Mouse (Mus musculus) A20 (cell line): Measurements from ENCODE around the gene Serpinb6b.
"Not testable (repeated sequence)": the region's sequence is repeated elsewhere in the genome, so short reads cannot be mapped to it uniquely, and the experiment has no call there.

ENCODE experiments used
- DNase-seq: peaks from one replicate; pipeline ENCODE4 v3.0.0-alpha.2; 2011; ENCODE audit warnings: low read depth, low spot score

Serpinb6b gene

DNA sequence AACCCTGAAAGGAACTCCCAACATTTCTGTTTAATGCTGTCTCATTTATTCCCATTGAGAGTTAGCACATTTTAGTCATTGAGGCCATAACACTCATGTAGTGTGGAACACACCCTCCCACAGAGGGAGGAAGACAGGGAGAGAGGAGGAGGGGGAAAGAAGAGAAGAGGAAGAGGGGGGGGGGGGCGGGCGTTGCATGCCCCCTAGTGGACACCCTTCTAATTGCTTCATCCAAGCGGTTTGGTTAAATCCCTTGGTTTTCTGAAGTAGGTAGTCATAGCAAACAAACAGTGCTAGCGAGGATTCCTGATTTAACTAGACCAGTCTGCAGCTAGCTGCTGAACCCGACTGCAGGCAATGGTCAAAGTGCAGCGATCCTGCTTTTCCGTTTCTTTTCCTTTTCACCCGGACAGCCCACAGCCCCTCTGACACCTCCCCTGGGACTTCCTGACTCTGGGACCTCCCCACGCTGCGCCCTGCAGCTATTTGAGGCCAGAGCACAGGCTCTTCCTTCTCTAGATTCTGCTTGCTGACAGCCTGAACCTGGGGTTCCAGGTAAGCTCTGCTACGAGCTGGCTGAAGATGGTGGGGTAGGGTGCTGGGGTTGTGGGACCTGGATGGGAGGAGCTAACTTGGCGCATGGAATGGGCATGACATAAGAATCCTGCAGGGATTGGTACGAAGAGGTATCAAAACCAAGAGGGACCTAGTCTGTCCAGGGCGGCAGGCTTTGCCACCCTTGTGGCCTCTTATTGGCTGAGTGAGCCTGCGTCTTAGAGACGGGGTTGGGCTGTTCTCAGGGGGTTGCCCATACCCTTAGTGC, at the start of gene Serpinb6b:
Gene Serpinb6b (plus strand): TSS at position 221 of the 823 bp plus-strand sequence.
- DNase-seq = peak; percentile 49

DNA sequence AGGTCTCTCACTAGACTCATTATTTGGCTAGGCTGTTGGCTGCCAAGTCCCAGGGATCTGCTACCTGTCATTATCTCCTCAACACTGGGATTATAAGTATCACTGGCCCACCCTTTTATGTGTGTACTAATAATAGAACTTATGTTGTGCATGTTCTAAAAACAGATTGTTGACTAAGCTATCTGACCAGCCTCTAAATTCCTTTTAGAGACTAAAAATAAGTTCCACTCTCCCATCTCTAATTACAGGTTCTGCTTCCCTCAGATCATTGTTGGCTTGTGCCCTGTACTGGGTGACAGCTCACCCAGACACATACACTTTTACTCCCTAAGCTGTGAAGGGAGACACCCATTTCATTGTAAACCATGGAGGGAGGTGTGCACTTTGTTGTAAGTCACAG, 42.4 kb upstream of the Serpinb6b start:
- no peak for DNase-seq

DNA sequence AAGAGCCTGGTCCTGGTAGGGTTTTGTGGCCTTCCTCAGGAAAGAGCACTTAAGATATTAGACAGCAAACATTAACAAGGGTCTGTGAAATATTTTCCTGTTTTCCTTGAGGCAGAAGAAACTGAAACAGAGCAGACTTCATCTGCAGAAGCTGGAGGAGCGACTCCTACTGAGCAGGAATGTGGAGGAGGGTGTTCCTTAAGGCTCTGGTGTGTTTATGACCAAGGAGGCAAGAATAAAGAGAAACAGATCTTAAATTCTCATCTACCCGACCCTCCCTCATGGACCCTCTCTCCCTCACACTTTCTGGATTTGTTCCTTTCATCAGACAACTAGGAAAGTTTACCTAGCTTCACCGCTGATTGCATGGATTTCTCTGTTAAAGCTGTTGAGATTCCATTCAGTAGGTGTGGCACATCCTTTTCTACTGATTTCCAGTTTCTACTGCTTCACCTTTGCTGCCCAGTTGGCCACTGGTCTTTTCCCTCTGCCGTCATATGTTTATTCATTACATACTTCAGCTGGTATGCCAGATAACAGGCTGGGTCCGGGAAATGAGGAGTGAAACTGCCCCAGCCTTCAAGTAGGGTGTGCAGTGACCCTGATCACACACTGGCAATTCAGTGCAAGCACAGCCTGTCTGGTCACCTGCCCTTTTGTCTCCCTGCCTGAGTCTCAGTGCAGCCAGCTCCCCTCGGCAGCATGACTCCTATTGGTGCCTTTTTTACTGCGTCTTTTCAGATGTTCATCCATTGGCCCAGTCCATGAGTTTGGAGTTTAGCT, 40.2 kb upstream of the Serpinb6b start:
- no peak for DNase-seq

- DNase-seq = no peak
Measured at GRCm38 (mm10) chr13:32926661-32927060, 38.3 kb upstream of the Serpinb6b start.

GRCm38 (mm10) chr13:32927241-32927640, 37.8 kb upstream of the Serpinb6b start:
- DNase-seq = no peak

GRCm38 (mm10) chr13:32929107-32929750, 35.8 kb upstream of the Serpinb6b start:
- DNase-seq = peak; percentile 71

DNA sequence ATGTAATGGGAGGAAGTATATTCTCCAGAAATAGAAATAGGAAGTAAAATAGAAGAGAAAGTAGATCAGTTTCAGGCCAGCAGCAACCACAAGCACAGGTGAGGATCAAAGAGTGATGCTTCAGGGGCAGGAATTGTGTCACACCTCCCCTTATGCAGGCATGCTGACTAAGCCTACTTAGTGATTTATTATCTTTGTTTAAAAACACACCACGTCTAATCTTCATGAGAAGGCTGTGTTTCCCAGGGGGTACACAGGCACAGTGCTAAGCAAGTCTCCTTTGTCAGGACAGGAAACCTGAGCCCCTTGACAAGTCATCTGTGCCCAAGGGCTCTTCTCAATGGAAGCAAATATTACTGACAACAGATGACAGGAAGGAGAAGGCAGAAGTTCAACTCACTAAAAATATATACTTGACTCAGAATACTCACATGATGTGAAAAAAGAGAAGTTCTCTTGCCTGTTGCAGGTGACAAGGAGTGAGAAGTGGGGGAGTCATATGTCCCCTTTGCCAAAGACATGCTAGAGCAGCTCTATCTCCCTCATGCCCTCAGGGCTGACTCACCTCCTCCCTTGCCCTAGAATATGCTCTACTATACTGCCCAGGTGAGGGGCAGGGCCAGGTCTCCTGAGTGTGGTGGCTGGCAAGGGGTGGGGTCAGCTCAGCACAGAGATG, 30.2 kb upstream of the Serpinb6b start:
- DNase-seq = peak; percentile 88

- DNase-seq = not testable (repeated sequence)
Measured at GRCm38 (mm10) chr13:32938275-32938674, 26.7 kb upstream of the Serpinb6b start.

DNA sequence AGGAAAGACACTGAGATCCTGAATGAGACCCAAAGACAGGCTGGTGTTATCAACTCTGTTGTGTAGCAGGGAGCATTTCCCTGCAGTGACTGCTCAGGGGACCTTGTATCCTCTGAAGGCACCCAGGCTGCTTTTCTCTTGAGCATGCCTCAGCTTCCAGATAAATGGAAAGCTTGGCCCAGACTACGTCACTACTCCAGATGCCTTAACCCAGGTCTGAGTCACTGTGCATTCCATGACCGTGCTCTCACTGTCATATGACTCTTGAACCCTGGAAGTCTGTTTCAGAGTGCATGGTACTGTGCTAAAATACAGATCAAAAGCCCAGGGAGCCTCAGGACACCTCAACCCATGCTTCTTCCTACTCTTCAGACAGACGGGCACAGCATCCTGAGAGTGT, 25.8 kb upstream of the Serpinb6b start:
- DNase-seq = not testable (repeated sequence)

- no peak for DNase-seq
Measured at GRCm38 (mm10) chr13:32956537-32956936, 8.5 kb upstream of the Serpinb6b start.

DNA sequence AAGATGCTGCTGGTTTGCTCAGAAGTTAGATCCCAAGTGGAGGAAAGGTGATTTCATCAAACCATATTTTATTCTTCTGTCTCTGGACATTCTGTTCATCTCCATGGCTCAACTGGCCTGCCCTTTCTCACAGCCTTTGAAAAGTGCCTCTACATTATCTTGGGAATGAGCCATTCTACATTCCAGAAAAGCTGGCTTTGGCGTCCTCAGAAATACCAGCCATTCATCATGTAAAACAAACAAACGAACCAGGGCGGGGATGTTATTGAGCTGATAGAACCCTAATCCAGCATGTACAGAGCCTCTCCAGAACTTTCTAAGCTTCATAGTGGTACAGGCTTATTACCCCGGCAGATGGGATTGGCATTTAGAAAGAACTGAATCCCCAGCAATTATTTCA, 7.1 kb upstream of the Serpinb6b start:
- DNase-seq = no peak

DNA sequence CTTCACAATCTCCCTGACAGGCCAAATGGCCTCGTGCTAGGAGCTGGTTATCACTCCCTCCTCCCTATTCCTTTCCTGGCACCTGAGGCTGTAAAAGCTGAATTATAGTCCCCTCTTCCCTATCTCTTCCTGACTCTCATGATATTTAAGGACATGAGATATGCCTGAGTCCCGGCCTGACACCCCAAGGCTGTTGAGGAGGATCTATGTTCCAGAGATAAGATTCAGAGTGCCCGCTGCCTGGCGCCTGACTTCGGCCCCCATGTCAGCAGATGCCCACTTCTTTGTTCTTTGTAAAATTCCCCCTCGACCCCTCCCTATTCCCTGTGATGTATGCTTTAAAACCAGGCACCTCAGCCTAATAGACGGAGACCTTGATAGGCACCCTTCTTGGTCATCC, 6.5 kb upstream of the Serpinb6b start:
- DNase-seq = not testable (repeated sequence)

DNA sequence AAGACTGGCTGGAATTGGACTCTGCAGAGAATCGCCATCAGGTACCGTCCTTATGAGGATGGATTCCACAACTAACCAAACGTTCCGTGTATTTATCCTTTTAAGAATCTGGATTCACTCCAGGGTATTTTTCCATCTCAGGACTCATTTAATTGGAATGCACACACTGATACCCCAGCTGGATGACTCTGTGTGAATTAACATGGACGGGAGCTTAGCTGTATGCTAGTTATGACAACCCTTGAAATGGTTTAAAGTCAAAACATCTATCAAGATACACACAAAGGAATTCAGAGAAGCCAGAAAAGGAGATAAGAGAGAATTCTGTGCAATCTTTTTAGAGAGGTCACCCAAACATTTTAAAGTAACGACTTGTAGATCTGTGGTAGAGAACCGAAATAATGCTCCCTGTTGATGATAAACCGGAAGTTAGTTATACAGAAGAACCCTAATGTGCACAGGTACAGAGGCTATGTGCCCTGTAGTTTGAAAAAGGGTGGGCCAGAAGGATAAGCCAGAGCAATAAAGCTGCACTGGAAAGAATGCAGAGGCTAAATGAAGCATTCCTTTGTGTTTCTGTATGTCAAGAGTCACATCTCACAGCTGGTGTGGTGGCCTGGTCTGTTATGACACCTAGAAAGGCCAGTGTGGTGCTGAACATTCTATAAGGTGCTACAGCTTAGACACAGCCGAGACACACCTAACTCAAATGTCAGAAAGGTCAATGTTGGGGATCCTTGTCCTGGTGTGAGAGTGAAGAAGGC, 837 bp upstream of the Serpinb6b start:
- DNase-seq = no peak

DNA sequence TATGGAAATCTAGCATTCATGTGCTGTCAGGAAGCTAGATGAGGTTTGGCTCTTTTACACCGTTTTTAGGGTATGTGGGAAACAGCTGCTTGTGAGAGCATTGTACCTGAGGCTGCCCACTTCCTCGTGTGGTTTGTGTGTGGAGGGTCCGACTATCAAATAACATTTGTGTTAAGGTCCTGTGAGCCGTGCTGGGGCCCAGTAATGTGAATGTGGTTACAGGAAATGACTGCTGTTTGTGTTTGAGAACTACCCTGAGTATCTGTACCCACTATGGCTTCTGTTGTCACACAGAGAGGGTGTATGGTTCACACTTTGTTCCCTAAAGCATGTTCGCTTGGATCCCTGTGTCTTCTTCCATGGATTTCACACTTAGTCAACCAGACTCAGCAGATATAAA, 1.1 kb downstream of the Serpinb6b start:
- DNase-seq = no peak

GRCm38 (mm10) chr13:32967233-32967632, 2.2 kb downstream of the Serpinb6b start:
- no peak for DNase-seq

GRCm38 (mm10) chr13:32968353-32968984, 3.5 kb downstream of the Serpinb6b start:
- no peak for DNase-seq

DNA sequence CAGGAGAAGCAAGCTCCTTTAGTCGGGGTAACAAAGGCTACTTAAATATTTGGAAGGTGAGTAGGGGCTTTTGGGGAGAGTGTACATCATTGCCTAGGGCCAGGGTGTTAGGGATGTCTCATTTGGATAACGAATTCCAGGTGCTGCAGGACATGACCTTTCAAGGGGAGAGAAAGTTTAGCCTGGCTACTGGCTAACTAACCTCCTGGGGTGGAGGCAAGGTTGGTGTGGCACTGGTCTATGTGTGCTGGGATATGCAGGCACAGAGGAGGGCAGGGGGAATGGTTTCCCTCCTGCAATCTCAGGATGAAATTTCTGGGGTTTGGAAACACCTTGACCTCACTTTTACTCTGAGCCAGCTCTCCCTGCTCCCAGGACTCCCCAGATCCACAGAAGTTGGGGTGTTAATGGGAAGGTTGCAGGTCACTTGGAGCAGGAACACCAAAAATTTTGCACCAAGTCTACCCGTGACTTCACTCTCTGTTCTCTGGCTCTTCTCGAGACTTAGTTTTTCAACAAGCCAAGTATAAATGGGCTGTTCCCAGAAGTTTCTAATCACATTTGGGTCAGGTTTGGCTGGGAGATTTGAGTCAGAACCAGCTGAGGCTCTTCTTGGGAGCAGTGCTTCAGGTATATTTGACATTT, 4.1 kb downstream of the Serpinb6b start:
- DNase-seq = no peak

DNA sequence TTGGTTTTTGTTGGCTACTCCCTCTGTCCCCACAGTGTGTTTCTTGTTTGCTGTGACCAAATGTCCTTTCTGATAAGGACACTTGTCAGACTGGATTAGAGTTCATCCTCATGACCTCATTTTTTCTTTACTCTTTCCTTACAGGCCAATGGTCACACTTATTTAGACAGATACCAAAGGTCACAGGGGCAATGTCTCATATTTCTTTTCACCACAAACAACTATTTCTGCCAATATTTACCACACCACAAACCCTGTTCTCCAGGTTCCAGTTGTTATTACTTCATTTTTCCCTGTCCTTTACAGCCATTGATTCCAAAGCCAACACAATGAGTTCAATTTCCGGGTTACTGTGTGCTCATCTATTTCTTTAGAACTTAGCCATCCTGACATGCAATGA, 4.6 kb downstream of the Serpinb6b start:
- DNase-seq = no peak

DNA sequence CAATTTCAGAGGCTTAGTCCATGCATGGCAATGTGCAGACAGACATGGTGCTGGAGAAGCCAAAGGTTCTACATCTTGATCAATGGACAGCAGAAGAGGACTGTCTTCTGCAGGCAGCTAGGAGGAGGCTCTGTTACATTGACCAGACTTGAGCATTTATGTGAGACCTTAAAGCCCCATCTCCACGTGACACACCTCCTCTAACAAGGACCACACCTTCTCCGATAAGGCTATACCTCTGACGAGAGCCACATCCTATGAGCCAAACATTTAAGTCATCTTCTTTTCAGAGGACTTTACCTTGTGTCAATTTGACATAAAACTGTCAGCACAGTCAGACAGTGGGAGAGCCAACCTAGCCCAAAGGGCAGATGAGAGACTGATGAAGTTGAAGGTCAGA, 5.8 kb downstream of the Serpinb6b start:
- DNase-seq = no peak

GRCm38 (mm10) chr13:32974268-32974667, 9.3 kb downstream of the Serpinb6b start:
- no peak for DNase-seq
